Mouse (Mus musculus) gastrocnemius, adult 2 months (tissue): ENCODE measurements around the gene Igflr1. TPM values are rescaled to one million over a fixed set of nuclear protein-coding genes. Genes with fewer than 3 reads are reported as not detected.

Experiments used
- DNase-seq: peaks from one replicate; pipeline ENCODE4 v3.0.0; 2022
- H3K27ac ChIP-seq: fragments of 200-600 bp; 2 replicates; pipeline ENCODE4 v1.8.1; 2022; ENCODE audit warnings: mild to moderate bottlenecking
- H3K4me3 ChIP-seq: fragments of 200-600 bp; 2 replicates; pipeline ENCODE4 v1.8.1; 2022; ENCODE audit warnings: mild to moderate bottlenecking, moderate library complexity
- CTCF ChIP-seq: fragments of 200-600 bp; IDR thresholded peaks from 2 replicates; pipeline ENCODE4 v1.8.1; 2022; ENCODE audit warnings: antibody characterized with exemption, mild to moderate bottlenecking, moderate library complexity
- intact Hi-C: fragments of 180-260 bp; cut with DNase I; formaldehyde crosslinking; loops from one replicate; pipeline ENCODE4 v1.15.1; 2025
- total RNA-seq, 2 experiments: library from RNA; stranded (reverse); gene quantifications; 2 replicates each; pipeline ENCODE4 v1.2.3; 2021

Gene Igflr1
- total RNA-seq, 2 experiments from 2014 or later: 1.1 to 1.5 TPM

- intact Hi-C loops: no loop called here
- Histone ChIP-seq H3K27ac (no peak overlapping the region), H3K4me3 (no peak overlapping the region)
- no peak for TF ChIP-seq CTCF
- DNase-seq: no peak
These were observed 16.3 kb downstream of the Igflr1 start for GRCm38 (mm10) chr7:30581547-30581946.

GRCm38 (mm10) chr7:30584339-30584738 lies 19.1 kb downstream of the Igflr1 start:
- DNase-seq: no peak
- Histone ChIP-seq H3K4me3 (no peak overlapping the region), H3K27ac (no peak overlapping the region)
- no peak for TF ChIP-seq CTCF
- intact Hi-C loops: no loop called here

GRCm38 (mm10) chr7:30585170-30585569 lies 19.9 kb downstream of the Igflr1 start:
- DNase-seq: no peak
- Histone ChIP-seq H3K27ac (no peak overlapping the region), H3K4me3 (no peak overlapping the region)
- intact Hi-C loops: no loop called here
- TF ChIP-seq CTCF: no peak

- TF ChIP-seq CTCF: no peak
- H3K27ac ChIP-seq: no peak overlapping the region
- H3K4me3 ChIP-seq: peak overlapping the region; percentile 98
- intact Hi-C loops: no loop called here
- DNase-seq: no peak
These were observed 21.3 kb downstream of the Igflr1 start for GRCm38 (mm10) chr7:30586455-30587020.

- no peak for DNase-seq
- Histone ChIP-seq H3K27ac (peak overlapping the region; percentile 97), H3K4me3 (peak overlapping the region; percentile 98)
- intact Hi-C loops: loop anchor here (2.0 kb wide), 1 partner anchor 33 kb away; no protein-coding TSS in a partner anchor
- TF ChIP-seq CTCF: no peak
These were observed 22.8 kb downstream of the Igflr1 start for GRCm38 (mm10) chr7:30587842-30588667.

- no peak for TF ChIP-seq CTCF
- Histone ChIP-seq H3K27ac (peak within 1 kb of the TSS; percentile 97), H3K4me3 (peak within 1 kb of the TSS; percentile 98)
- intact Hi-C loops: loop anchor here (1.0 to 2.0 kb wide), 2 partner anchors 24 to 34 kb away; no protein-coding TSS in a partner anchor
- DNase-seq: peak; percentile 99
These were observed 23.6 kb downstream of the Igflr1 start, which contains the start of gene Kmt2b for GRCm38 (mm10) chr7:30588676-30589434. Kmt2b (minus strand) TSS chr7:30588726.

- H3K4me3 ChIP-seq: peak overlapping the region; percentile 98
- intact Hi-C loops: loop anchor here (1.0 to 10.0 kb wide), 3 partner anchors 24 to 385 kb away; partner anchors contain the start of genes Fam187b and Lsr
- peak overlapping the region; percentile 97 for H3K27ac ChIP-seq
- DNase-seq: peak; percentile 89
- peak; percentile 97 for TF ChIP-seq CTCF
These were observed 24.4 kb downstream of the Igflr1 start for GRCm38 (mm10) chr7:30589435-30590301.

- Histone ChIP-seq H3K4me3 (no peak overlapping the region), H3K27ac (no peak overlapping the region)
- TF ChIP-seq CTCF: no peak
- intact Hi-C loops: loop anchor here (10.0 kb wide), 1 partner anchor 384 kb away; the partner anchor contains the start of genes Fam187b and Lsr
- DNase-seq: no peak
These were observed 25.8 kb downstream of the Igflr1 start for GRCm38 (mm10) chr7:30590927-30591604.

- TF ChIP-seq CTCF: no peak
- no peak overlapping the region for H3K27ac ChIP-seq
- intact Hi-C loops: loop anchor here (10.0 kb wide), 1 partner anchor 383 kb away; the partner anchor contains the start of genes Fam187b and Lsr
These were observed 26.4 kb downstream of the Igflr1 start for GRCm38 (mm10) chr7:30591605-30591951.

GRCm38 (mm10) chr7:30592772-30593423 lies 27.7 kb downstream of the Igflr1 start:
- no peak overlapping the region for H3K4me3 ChIP-seq
- no peak for DNase-seq
- H3K27ac ChIP-seq: no peak overlapping the region
- no peak for TF ChIP-seq CTCF
- intact Hi-C loops: loop anchor here (10.0 kb wide), 1 partner anchor 382 kb away; the partner anchor contains the start of genes Fam187b and Lsr

More at GRCm38 (mm10) chr7:30591605-30591951, 26.4 kb downstream of the Igflr1 start:
- DNase-seq: no peak
- H3K4me3 ChIP-seq: no peak overlapping the region
